Mouse (Mus musculus): Measurements from ENCODE around the gene Rbp1. TPM values are rescaled to one million over a fixed set of nuclear protein-coding genes. Genes with fewer than 3 reads are reported as not detected.

The Rbp1 gene
- 31.7 and 34.3 TPM in 2 replicates for polyA plus RNA-seq (2015; fragmentation: Nextera tagmentation; extraction: Ambion mirVana)

GRCm38 (mm10) chr9:98422656-98423055 lies at the start of gene Rbp1:
TSS of gene Rbp1 (plus strand) at chr9:98422961.
- Histone ChIP-seq H3K27me3 (peaks cover 33% of the 10 kb centered on the region), H3K9me3 (replicated peaks) (no peaks in the 10 kb centered on the region), H3K9ac (no peak within 1 kb of the TSS), H3K4me2 (peak within 1 kb of the TSS; percentile 64; the same call in 1 of the 2 replicates), H3K27ac (peak within 1 kb of the TSS; percentile 74), H3K4me1 (replicated peaks) (peaks cover 41% of the 10 kb centered on the region), H3K36me3 (no peaks in the 10 kb centered on the region), H3K4me3 (replicated peaks) (no peak within 1 kb of the TSS)
- WGBS (ENCODE audit: insufficient replicate concordance), result 67% methylated on average over 5 of the region's 5 CpGs
- ATAC-seq (ENCODE audit: low read depth) (peak; percentile 39), DNase-seq (no peak)

- no peaks in the 10 kb centered on the region for H3K27me3 ChIP-seq
- DNase-seq (no peak), ATAC-seq (ENCODE audit: low read depth) (no peak)
- no peak overlapping the region for H3K9ac ChIP-seq
- no peak overlapping the region for H3K4me2 ChIP-seq
- H3K4me3 ChIP-seq (replicated peaks), result no peak overlapping the region
- no peaks in the 10 kb centered on the region for H3K4me1 ChIP-seq (replicated peaks)
- H3K9me3 ChIP-seq (replicated peaks), result no peaks in the 10 kb centered on the region
- H3K27ac ChIP-seq, result no peak overlapping the region
- WGBS (ENCODE audit: insufficient replicate concordance), result 84% methylated on average over 5 of the region's 5 CpGs
- peaks cover 15% of the 10 kb centered on the region for H3K36me3 ChIP-seq
Measured at GRCm38 (mm10) chr9:98373358-98373757, 49.4 kb upstream of the Rbp1 start.

- DNase-seq, result no peak
- peaks cover under 1% of the 10 kb centered on the region for H3K4me1 ChIP-seq (replicated peaks)
- WGBS (ENCODE audit: insufficient replicate concordance), result 84% methylated on average over 11 of the region's 11 CpGs
- no peak overlapping the region for H3K4me3 ChIP-seq (replicated peaks)
- no peak overlapping the region for H3K9ac ChIP-seq
- no peaks in the 10 kb centered on the region for H3K9me3 ChIP-seq (replicated peaks)
- H3K4me2 ChIP-seq, result no peak overlapping the region
- no peaks in the 10 kb centered on the region for H3K27me3 ChIP-seq
- H3K27ac ChIP-seq, result no peak overlapping the region
- H3K36me3 ChIP-seq, result peaks cover 14% of the 10 kb centered on the region
- ATAC-seq (ENCODE audit: low read depth), result no peak
Measured at GRCm38 (mm10) chr9:98374897-98375296, 47.9 kb upstream of the Rbp1 start.

GRCm38 (mm10) chr9:98375329-98376170 lies 47.2 kb upstream of the Rbp1 start:
- no peak overlapping the region for H3K9ac ChIP-seq
- peaks cover 7% of the 10 kb centered on the region for H3K4me1 ChIP-seq (replicated peaks)
- peaks cover 11% of the 10 kb centered on the region for H3K36me3 ChIP-seq
- no peak overlapping the region for H3K4me2 ChIP-seq
- ATAC-seq (ENCODE audit: low read depth), result no peak
- no peaks in the 10 kb centered on the region for H3K9me3 ChIP-seq (replicated peaks)
- H3K4me3 ChIP-seq (replicated peaks), result no peak overlapping the region
- no peaks in the 10 kb centered on the region for H3K27me3 ChIP-seq
- 80% methylated on average over 5 of the region's 5 CpGs for WGBS (ENCODE audit: insufficient replicate concordance)
- no peak overlapping the region for H3K27ac ChIP-seq
- DNase-seq, result no peak

GRCm38 (mm10) chr9:98379736-98380135 lies 43.0 kb upstream of the Rbp1 start:
- no peak overlapping the region for H3K9ac ChIP-seq
- H3K36me3 ChIP-seq, result peaks cover 11% of the 10 kb centered on the region
- H3K4me2 ChIP-seq, result no peak overlapping the region
- H3K4me3 ChIP-seq (replicated peaks), result no peak overlapping the region
- DNase-seq, result no peak
- peaks cover 8% of the 10 kb centered on the region for H3K4me1 ChIP-seq (replicated peaks)
- WGBS (ENCODE audit: insufficient replicate concordance), result 80% methylated on average over 4 of the region's 4 CpGs
- no peaks in the 10 kb centered on the region for H3K27me3 ChIP-seq
- no peak overlapping the region for H3K27ac ChIP-seq
- H3K9me3 ChIP-seq (replicated peaks), result no peaks in the 10 kb centered on the region
- no peak for ATAC-seq (ENCODE audit: low read depth)

- H3K4me1 ChIP-seq (replicated peaks), result peaks cover 8% of the 10 kb centered on the region
- no peak overlapping the region for H3K9ac ChIP-seq
- H3K36me3 ChIP-seq, result peaks cover 15% of the 10 kb centered on the region
- H3K27ac ChIP-seq, result no peak overlapping the region
- H3K9me3 ChIP-seq (replicated peaks), result no peaks in the 10 kb centered on the region
- ATAC-seq (ENCODE audit: low read depth) (peak; percentile 61; the same call in 1 of the 2 replicates), DNase-seq (no peak)
- WGBS (ENCODE audit: insufficient replicate concordance), result 62% methylated on average over 9 of the region's 9 CpGs
- no peak overlapping the region for H3K4me3 ChIP-seq (replicated peaks)
- H3K4me2 ChIP-seq, result no peak overlapping the region
- no peaks in the 10 kb centered on the region for H3K27me3 ChIP-seq
Measured at GRCm38 (mm10) chr9:98380593-98380992, 42.2 kb upstream of the Rbp1 start.

- DNase-seq, result no peak
Measured at GRCm38 (mm10) chr9:98387741-98388632, 34.8 kb upstream of the Rbp1 start.

GRCm38 (mm10) chr9:98388633-98388965 lies 34.2 kb upstream of the Rbp1 start:
- 83% methylated on average over 5 of the region's 5 CpGs for WGBS (ENCODE audit: insufficient replicate concordance)
- no peaks in the 10 kb centered on the region for H3K4me1 ChIP-seq (replicated peaks)
- no peaks in the 10 kb centered on the region for H3K9me3 ChIP-seq (replicated peaks)
- H3K9ac ChIP-seq, result no peak overlapping the region
- ATAC-seq (ENCODE audit: low read depth), result no peak
- H3K27me3 ChIP-seq, result no peaks in the 10 kb centered on the region
- H3K4me3 ChIP-seq (replicated peaks), result no peak overlapping the region
- peaks cover 28% of the 10 kb centered on the region for H3K36me3 ChIP-seq
- no peak for DNase-seq
- no peak overlapping the region for H3K27ac ChIP-seq
- no peak overlapping the region for H3K4me2 ChIP-seq

More at GRCm38 (mm10) chr9:98387741-98388632, 34.8 kb upstream of the Rbp1 start:
- H3K4me2 ChIP-seq, result no peak overlapping the region
- ATAC-seq (ENCODE audit: low read depth), result no peak
- no peaks in the 10 kb centered on the region for H3K4me1 ChIP-seq (replicated peaks)
- no peaks in the 10 kb centered on the region for H3K9me3 ChIP-seq (replicated peaks)
- no peak overlapping the region for H3K27ac ChIP-seq
- no peak overlapping the region for H3K9ac ChIP-seq
- no peaks in the 10 kb centered on the region for H3K27me3 ChIP-seq
- peaks cover 28% of the 10 kb centered on the region for H3K36me3 ChIP-seq
- 74% methylated on average over 10 of the region's 10 CpGs for WGBS (ENCODE audit: insufficient replicate concordance)
- H3K4me3 ChIP-seq (replicated peaks), result no peak overlapping the region

GRCm38 (mm10) chr9:98393496-98393895 lies 29.3 kb upstream of the Rbp1 start:
- Histone ChIP-seq H3K9me3 (replicated peaks) (no peaks in the 10 kb centered on the region), H3K4me3 (replicated peaks) (no peak overlapping the region), H3K27me3 (no peaks in the 10 kb centered on the region), H3K4me2 (no peak overlapping the region), H3K4me1 (replicated peaks) (peaks cover 9% of the 10 kb centered on the region; the same call in 1 of the 2 replicates), H3K27ac (no peak overlapping the region), H3K36me3 (peaks cover 14% of the 10 kb centered on the region), H3K9ac (no peak overlapping the region)
- ATAC-seq (ENCODE audit: low read depth) (no peak), DNase-seq (no peak)
- WGBS (ENCODE audit: insufficient replicate concordance), result 79% methylated on average over 4 of the region's 4 CpGs

- H3K27ac ChIP-seq, result no peak overlapping the region
- H3K4me3 ChIP-seq (replicated peaks), result no peak overlapping the region
- peaks cover 9% of the 10 kb centered on the region; the same call in 1 of the 2 replicates for H3K4me1 ChIP-seq (replicated peaks)
- WGBS (ENCODE audit: insufficient replicate concordance), result 79% methylated on average over 6 of the region's 6 CpGs
- H3K27me3 ChIP-seq, result no peaks in the 10 kb centered on the region
- DNase-seq (no peak), ATAC-seq (ENCODE audit: low read depth) (no peak)
- H3K36me3 ChIP-seq, result peaks cover 20% of the 10 kb centered on the region
- no peak overlapping the region for H3K4me2 ChIP-seq
- no peak overlapping the region for H3K9ac ChIP-seq
- no peaks in the 10 kb centered on the region for H3K9me3 ChIP-seq (replicated peaks)
Measured at GRCm38 (mm10) chr9:98397211-98397610, 25.6 kb upstream of the Rbp1 start.

- Histone ChIP-seq H3K27me3 (no peaks in the 10 kb centered on the region), H3K36me3 (peaks cover 26% of the 10 kb centered on the region)
Measured at GRCm38 (mm10) chr9:98397866-98398265, 24.9 kb upstream of the Rbp1 start.

More at GRCm38 (mm10) chr9:98397866-98398265, 24.9 kb upstream of the Rbp1 start:
- ATAC-seq (ENCODE audit: low read depth) (no peak), DNase-seq (no peak)
- 69% methylated on average over 3 of the region's 3 CpGs for WGBS (ENCODE audit: insufficient replicate concordance)
- Histone ChIP-seq H3K9me3 (replicated peaks) (no peaks in the 10 kb centered on the region), H3K27ac (no peak overlapping the region), H3K4me2 (no peak overlapping the region), H3K9ac (no peak overlapping the region), H3K4me1 (replicated peaks) (peaks cover 9% of the 10 kb centered on the region; the same call in 1 of the 2 replicates), H3K4me3 (replicated peaks) (no peak overlapping the region)
